Mouse (Mus musculus): ENCODE measurements around the gene Higd1c.
"Not testable (repeated sequence)": the region's sequence is repeated elsewhere in the genome, so short reads cannot be mapped to it uniquely, and the experiment has no call there.

The Higd1c gene

GRCm38 (mm10) chr15:100364242-100364641 lies at the start of gene Higd1c:
Gene Higd1c, plus strand, starts transcription at chr15:100364542.
- no peak for DNase-seq (ENCODE audit: low spot score in 2 of 2)

GRCm38 (mm10) chr15:100318014-100318671 lies 46.2 kb upstream of the Higd1c start:
- not testable (repeated sequence) for DNase-seq (ENCODE audit: low spot score in 2 of 2)

- DNase-seq (ENCODE audit: low spot score in 2 of 2): no peak
These were observed 44.5 kb upstream of the Higd1c start for GRCm38 (mm10) chr15:100319884-100320283.

GRCm38 (mm10) chr15:100320295-100320905 lies 43.9 kb upstream of the Higd1c start:
- DNase-seq (ENCODE audit: low spot score in 2 of 2): no peak

GRCm38 (mm10) chr15:100321134-100321533 lies 43.2 kb upstream of the Higd1c start:
- no peak for DNase-seq (ENCODE audit: low spot score in 2 of 2)

GRCm38 (mm10) chr15:100324021-100324591 lies 40.2 kb upstream of the Higd1c start:
- peak in 1 of 2 experiments; percentile 36 for DNase-seq (ENCODE audit: low spot score in 2 of 2)

GRCm38 (mm10) chr15:100325235-100325634 lies 39.1 kb upstream of the Higd1c start:
- DNase-seq (ENCODE audit: low spot score in 2 of 2): no peak

GRCm38 (mm10) chr15:100328089-100328488 lies 36.3 kb upstream of the Higd1c start:
- DNase-seq (ENCODE audit: low spot score in 2 of 2): not testable (repeated sequence)

GRCm38 (mm10) chr15:100329336-100329735 lies 35.0 kb upstream of the Higd1c start:
- DNase-seq (ENCODE audit: low spot score in 2 of 2): not testable (repeated sequence)

- DNase-seq (ENCODE audit: low spot score in 2 of 2): no peak
These were observed 33.6 kb upstream of the Higd1c start for GRCm38 (mm10) chr15:100330739-100331138.

- not testable (repeated sequence) for DNase-seq (ENCODE audit: low spot score in 2 of 2)
These were observed 32.0 kb upstream of the Higd1c start for GRCm38 (mm10) chr15:100332077-100332961.

- DNase-seq (ENCODE audit: low spot score in 2 of 2): no peak
These were observed 29.7 kb upstream of the Higd1c start, which contains the start of gene Mettl7a3 for GRCm38 (mm10) chr15:100334629-100335028. Gene Mettl7a3, plus strand, starts transcription at chr15:100334929.

- DNase-seq (ENCODE audit: low spot score in 2 of 2): not testable (repeated sequence)
These were observed 27.0 kb upstream of the Higd1c start for GRCm38 (mm10) chr15:100337328-100337727.

- DNase-seq (ENCODE audit: low spot score in 2 of 2): peak; percentile 47 to 60
These were observed 26.5 kb upstream of the Higd1c start for GRCm38 (mm10) chr15:100337847-100338246.

GRCm38 (mm10) chr15:100341314-100341980 lies 22.9 kb upstream of the Higd1c start:
- DNase-seq (ENCODE audit: low spot score in 2 of 2): not testable (repeated sequence)

- DNase-seq (ENCODE audit: low spot score in 2 of 2): no peak
These were observed 18.9 kb upstream of the Higd1c start for GRCm38 (mm10) chr15:100345484-100345883.

- no peak for DNase-seq (ENCODE audit: low spot score in 2 of 2)
These were observed 17.6 kb upstream of the Higd1c start for GRCm38 (mm10) chr15:100346761-100347160.

GRCm38 (mm10) chr15:100349496-100349895 lies 14.8 kb upstream of the Higd1c start:
- DNase-seq (ENCODE audit: low spot score in 2 of 2): no peak

GRCm38 (mm10) chr15:100351501-100352060 lies 12.8 kb upstream of the Higd1c start:
- DNase-seq (ENCODE audit: low spot score in 2 of 2): no peak

- DNase-seq (ENCODE audit: low spot score in 2 of 2): no peak
These were observed 11.6 kb upstream of the Higd1c start, which contains the start of the genes Methig1 and Mettl7a2 for GRCm38 (mm10) chr15:100352711-100353250. Gene Methig1, plus strand, starts transcription at chr15:100353149. Gene Mettl7a2, plus strand, starts transcription at chr15:100353200.
